Mouse (Mus musculus) forelimb bud, embryonic 11.5 days (tissue): Measurements from ENCODE around the gene Six6.

Source experiments
- DNase-seq: peaks from one replicate; pipeline ENCODE4 v3.0.0-alpha.2; 2012; ENCODE audit warnings: low read depth, low spot score

Six6 gene

DNA sequence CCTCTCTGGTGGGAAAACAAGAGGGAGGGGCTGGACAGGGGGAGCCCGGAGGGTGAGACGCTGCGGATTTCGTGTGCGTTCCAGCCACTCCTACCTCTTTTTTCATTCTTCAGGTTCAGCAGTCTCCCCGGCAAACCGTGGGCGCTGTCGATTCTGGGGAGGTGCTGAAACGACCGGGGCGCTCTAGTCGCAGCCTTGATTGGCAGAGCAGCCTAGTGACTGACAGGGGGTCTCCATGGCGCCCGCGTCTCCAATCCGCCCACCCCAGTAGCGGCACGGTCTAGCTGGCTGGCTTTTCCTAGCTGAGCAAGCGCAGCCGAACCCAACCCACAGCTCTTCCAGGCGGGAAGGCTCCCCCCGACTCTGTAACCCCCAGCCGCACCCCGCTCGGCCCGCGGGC is at the start of gene Six6:
Gene Six6 (plus strand): TSS at position 277 of the 400 bp plus-strand sequence.
- DNase-seq = no peak

DNA sequence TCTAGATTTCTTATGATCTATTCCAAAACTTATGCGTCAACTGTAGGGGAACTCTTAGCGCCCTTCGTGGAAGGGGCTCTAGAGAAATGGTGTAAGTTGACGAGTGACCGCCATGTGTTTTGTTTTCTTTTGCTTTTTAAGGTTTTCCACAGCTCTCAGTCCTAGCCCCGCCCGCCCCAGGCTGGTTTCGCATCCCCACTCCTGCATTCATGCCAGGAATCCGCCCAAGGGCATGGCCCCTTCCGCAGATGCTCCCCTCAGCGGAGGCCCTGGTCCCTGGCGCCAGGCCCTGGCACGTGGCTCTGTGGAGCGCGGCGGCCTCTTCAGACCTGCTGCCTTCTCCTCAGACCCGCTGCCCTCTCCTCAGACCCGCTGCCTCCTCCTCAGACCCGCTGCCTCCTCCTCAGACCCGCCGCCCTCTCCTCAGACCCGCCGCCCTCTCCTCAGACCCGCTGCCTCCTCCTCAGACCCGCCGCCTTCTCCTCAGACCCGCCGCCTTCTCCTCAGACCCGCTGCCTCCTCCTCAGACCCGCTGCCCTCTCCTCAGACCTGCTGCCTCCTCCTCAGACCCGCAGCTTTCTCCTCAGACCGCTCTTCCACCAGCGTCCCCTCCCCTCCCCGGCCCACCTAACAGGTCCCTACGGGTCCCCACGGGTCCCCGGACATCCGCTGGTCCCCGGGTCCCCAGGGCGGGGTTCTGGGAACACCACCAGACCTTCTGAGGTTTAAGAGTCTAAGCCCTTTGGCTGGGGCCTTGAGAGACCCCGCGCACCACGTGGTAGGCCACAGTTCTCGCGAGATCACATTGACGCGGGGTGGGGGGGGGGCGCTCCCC is 22.3 kb upstream of the Six6 start:
- DNase-seq = peak; percentile 25

- no peak for DNase-seq
Observed at GRCm38 (mm10) chr12:72936751-72937150, 2.9 kb upstream of the Six6 start.

GRCm38 (mm10) chr12:72937537-72938120 is 2.1 kb upstream of the Six6 start:
- DNase-seq = no peak

DNA sequence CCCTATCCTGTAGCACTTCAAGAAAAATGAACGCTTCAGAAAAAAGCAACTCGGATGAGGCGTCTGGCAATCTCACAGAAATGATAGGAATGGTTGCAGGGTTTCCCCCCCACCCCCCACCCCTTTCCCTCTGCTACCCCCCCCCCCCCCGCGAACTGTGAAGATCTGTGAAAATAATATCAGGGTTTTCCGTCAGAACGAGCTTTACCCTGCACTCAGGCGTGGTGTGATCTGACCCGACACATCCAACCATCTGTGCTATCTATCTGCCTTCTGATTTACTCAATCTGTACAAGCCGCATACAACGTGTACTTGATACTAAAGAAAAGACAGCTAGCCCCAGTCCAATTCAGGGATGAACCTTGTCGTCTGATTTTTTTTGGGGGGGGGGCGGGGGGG is 1.5 kb upstream of the Six6 start:
- no peak for DNase-seq

DNA sequence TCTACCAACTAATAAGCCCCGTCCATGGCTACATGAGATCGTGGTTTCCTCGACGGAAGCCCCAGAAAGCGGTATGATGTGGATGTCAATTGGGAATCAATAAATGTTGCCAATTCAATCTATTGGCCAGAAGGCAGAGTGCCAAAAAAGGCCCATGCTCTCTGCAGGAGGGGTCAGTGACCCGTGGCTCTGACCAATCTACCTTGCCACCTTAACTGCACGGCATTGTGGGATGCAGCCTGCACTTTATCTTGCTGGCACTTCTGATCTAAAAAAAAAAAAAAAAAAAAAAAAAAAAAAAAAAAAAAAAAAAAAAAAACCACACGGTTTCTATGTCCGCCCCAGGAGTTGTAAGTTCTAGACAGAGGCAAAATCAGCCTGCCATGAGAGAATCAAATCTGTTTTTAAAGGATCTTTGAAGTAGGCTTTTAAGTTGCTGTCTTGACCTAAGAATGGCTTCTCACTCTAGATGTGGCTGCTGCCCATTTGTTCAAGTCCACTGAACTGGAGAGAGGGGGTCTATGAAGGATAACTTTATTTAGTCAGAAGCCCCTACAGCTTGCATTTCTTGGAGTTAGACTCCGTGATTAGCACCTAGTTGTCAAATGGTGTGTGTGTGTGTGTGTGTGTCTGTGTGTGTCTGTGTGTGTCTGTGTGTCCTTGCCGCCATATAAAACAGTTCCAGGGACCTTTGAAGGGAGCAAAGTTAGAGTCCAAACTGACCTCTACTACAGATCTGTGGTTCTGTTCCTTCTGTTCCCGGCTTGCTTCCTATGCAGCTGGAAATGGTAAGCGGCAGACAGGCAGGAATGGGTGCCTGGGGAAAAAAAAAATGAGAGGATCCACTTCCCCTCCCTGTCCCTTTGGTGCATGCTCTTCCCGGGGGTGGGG is 847 bp upstream of the Six6 start:
- no peak for DNase-seq

- DNase-seq = no peak
Observed at GRCm38 (mm10) chr12:72940071-72940821, 554 bp downstream of the Six6 start, which contains the start of gene 4930447C04Rik. Gene 4930447C04Rik, minus strand, starts transcription at chr12:72940774.

- no peak for DNase-seq
Observed at GRCm38 (mm10) chr12:72940822-72941397, 1.2 kb downstream of the Six6 start.

- no peak for DNase-seq
Observed at GRCm38 (mm10) chr12:72941398-72942051, 1.8 kb downstream of the Six6 start.

- DNase-seq = no peak
Observed at GRCm38 (mm10) chr12:72942171-72942570, 2.5 kb downstream of the Six6 start.

DNA sequence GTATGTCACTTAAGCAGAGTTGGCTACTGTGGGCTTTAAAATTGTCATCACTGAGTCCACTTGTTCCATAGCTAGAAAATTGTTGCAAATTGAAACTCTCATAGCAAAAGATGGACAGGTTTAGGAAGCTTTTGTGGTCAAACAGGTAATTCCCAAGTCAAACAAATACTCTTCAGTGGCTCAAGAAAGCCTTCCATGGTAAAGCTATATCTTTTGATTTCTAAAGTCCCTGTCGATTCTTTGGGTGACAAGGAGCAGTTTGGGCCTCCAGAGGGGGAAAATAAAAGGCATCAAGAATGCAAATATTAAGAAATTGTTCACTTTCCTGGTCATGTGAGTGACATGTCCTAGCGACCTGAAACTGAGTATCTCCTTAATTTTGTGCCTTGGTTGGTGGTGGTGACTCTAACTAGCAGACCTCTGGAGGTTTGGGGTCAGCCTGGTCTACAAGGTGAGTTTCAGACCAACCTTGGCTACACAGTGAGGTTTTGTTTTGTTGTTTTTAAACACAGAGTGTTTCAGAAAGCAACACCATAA is 4.0 kb downstream of the Six6 start:
- no peak for DNase-seq

DNA sequence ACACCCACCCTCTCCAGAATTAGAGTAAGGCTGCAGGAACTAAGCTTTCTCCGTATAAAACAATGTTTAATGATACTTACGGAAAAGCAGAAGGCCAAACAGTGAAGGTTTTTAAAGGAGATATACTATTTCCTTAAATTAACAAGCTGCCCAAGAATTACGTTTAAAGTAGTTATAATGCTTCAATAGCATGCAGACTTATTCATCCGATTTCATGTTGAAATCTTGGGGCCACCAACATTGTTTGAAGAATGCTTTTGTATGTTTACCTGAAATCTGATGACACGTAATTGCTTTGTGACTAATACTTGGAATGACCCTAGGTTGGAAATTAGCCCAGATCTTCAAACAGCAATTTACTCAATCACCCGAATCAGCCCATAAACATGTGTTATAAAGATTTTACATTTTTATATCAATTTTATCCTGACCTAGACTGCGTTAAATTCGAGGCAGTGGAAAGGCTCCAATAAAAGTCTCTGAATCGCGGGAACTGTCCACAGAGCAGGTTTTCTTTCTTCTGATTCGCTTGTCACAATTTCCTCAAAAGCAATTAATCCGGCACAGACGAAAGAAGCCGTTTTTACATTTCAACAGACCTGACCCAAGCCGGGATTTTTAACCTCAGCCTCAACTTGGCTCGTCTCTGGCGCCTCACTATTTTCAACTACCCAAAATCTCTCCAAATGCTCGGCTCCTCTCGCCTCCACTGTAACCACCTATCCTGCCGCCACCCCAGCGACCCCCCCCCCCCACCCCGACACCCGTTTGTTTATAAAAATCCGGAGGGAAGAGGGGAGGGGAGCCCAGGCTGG is 4.9 kb downstream of the Six6 start:
- DNase-seq = no peak

DNA sequence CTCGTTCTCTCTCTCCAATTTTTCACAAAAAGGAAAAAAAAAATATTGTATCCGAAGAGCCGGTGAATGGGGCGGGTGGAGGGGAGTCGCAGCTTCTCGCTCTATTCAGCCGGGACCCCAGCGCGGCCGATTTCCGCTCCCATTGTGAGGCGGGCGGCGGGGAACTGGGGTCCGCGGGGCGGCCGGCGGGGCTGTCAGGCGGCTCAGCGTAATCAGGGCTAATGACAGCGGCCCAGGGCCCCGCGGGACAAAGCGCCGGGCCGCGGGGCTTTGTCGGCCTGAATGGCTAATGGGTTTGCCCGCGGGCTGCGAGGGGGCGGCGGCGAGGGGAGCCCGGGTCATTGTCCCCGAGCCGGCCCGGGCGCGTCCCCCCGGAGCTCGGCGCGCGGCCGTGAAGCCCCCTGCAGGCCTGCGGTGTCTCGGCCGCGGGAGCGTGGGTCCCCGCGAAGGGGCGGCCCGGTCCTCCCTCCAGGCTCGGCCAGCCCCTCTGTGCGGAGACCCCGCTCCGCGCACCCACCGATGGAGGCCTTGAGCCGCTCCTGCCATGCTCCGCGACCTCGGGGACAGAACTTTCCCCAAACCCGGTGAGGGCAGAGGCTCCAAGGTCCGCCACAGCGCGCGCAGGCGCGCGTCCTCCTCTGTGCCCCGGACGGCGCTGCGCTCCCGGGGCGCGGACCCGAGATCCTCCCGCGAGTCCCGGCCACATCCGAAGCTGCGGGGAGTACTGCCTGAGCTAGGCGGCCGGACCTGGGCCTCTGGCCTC is 5.8 kb downstream of the Six6 start:
- no peak for DNase-seq

- DNase-seq = no peak
Observed at GRCm38 (mm10) chr12:72946064-72946395, 6.3 kb downstream of the Six6 start.

DNA sequence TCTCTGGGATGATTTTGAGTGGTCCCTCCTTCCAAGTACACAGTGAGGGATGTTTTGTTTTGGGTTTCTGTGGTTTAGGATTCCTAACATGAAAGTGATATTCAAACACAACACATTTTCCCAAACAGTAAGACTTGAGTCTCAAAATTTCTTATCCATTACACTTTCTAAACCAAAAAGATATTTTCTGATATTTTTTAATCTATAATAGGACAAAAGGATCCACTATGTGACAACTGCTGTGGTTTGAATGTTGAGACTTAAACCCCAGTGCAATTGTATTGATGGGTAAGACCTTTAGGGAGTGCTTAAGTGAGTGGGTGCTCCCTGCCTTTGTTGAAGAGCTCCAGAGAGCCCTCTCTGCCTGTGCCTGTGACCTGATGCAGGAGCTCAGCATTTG is 7.1 kb downstream of the Six6 start:
- no peak for DNase-seq

DNA sequence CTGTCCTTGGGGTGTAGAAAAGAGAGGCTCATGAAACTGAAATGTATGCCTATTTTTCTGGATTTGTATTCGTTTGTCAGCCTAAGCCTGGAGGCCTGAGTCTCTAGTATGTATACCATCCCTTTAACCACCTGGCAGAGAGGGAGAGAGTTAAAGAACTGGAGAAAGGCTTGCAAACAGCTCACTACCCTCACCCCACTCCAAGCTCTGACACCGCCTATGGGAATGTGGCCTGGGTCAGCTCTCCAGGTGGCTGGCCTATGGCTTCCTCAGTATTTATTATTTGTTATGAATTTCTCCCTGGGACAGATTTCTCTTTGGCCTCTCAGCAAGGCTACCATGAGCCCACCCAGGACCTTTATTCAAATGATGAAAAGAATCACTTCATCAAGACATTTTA is 7.6 kb downstream of the Six6 start:
- no peak for DNase-seq

GRCm38 (mm10) chr12:72953089-72953488 is 13.4 kb downstream of the Six6 start:
- no peak for DNase-seq

DNA sequence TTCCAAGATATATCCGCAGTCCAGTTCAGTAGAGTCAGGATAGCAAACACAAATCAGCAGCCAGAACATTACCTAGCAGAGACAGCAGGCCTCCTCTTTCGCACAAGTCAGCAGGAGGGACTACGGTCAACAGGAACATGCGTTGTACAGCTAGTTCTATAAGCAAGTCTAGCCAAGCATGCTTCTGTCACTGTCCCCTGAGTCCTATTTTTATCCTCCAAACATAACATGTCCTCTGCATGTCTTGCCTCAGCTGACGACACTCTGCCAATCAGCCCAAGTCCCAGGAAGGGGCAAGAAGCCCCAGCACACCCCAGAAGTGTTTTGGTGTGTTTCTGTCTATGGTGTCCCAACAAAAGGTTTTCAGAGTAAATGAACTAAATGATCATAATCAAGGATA is 14.2 kb downstream of the Six6 start:
- DNase-seq = no peak

DNA sequence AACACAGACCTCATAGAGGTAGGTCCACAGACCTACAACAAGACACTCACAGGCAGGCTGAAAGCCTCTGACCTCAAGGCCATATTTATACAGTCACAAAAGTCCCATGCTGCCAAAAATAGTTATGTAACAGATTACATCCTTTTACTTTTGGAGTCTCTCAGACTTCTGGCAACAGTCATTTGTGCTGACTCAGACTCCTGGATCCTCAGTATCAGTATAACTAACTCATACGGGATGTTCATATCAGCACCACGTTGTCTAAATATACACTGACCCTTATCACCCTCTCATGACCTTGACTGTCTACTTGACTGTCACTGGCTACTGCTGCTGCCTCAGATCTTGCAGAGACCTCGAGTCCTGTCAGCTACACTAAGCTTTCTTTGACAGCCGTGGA is 15.2 kb downstream of the Six6 start:
- no peak for DNase-seq
